Mouse (Mus musculus) lung, postnatal 4 days (tissue): ENCODE measurements around the gene Ppp1r7.
A peak's percentile ranks its signal among the peaks of the same experiment; 100 is the strongest.
"Not testable (repeated sequence)": the region's sequence is repeated elsewhere in the genome, so short reads cannot be mapped to it uniquely, and the experiment has no call there.

Experiments
- DNase-seq, 2 experiments: peaks; one replicate each; pipeline ENCODE4 v3.0.0; 2021

Gene Ppp1r7

DNA sequence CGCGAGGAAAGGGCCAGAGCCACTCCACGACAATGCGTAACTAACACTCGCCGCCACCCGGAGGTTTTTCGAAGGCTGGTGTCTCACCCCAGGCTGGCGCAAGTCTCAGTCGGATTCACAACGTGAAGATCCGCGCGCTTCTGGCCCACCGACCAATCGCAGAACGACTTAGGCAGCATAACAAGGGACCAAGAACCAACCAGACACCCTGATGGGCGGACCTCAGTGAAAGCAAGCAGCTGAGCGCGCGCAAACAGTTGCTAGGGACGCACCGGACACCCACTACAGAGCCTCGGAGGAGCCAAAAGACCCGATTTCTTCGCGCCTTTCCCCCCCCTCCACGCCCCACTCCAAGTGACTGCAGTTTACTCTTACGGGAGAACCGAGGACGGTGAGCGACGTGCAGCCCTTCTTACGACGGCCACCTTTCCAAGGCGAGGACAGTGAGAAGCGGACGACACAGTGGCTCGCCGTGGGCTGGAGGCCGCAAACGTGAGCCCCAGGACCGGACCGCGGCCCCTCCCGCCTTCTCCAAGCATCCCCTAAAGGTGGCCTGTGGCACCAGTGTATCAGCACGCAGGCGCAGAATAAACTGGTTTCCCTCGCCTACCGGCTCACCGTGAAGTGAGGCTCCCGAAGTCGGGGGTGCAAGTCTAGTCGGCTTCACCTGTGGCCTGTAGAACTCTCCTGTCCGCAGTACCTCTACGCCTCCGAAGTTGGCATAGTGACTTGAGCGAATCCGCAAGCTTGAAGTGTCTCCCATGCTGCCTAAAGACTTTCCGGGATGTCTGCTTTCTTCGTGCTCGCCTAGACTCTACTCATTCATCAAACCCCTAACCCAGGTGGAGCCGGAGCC, at the start of gene Ppp1r7, which contains the start of gene Pask:
Gene Ppp1r7, plus strand, starts transcription at position 207 of the 856 bp plus-strand sequence.
Gene Pask, minus strand, starts transcription at position 835 of the 856 bp plus-strand sequence.
- DNase-seq: peak; percentile 95 to 97

DNA sequence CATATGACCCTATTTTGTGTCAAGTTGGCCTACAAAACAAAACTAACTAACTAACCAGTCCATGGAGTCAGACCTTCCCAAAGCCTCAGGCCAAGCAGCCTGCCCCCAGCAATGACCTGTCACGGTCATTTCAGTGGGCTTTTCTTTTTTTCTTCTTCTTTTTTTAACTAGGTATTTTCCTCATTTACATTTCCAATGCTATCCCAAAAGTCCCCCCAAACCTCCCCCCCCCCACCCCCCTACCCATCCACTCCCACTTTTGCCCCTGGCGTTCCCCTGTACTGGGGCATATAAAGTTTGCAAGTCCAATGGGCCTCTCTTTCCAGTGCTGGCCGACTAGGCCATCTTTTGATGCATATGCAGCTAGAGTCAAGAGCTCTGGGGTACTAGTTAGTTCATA, 48.2 kb upstream of the Ppp1r7 start:
- DNase-seq: not testable (repeated sequence)

DNA sequence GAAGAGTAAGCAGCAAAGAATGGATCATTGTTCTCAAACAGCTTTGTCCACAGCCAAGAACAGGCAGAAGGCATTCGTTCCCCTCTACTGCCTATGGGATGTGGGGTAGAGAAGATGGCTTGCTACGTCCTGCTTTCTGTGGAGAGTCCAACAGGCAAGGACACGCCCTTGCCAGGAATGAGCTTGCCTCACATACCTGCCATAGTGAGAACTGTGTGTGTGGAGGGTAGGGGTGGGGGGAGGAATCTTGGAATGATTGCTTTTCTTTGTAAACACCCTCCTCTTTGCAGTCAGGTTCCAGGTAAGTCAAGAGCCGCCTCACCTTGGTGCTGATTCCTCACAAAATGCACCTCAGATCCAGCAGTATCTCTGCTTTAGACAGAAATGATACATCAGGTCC, 42.9 kb upstream of the Ppp1r7 start:
- DNase-seq: peak in 1 of 2 experiments; percentile 10

DNA sequence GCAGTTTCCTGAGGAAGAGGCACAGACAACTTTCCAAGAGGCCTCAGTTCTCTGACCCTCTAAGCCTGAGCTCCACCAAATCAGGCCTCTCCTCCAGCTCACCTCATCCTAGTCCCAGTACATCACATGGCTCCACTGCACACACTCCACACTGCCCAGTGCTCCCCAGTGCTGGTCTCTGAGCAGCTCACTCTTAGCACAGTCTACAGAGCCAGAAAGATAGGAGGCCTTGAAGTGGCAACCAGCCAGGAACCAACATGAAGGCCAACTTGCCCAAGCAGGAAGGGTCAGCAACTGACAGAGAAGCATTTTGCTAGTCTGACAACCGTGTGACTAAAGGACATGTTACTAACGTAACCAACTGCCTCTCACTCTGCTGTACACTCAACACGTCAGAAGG, 42.1 kb upstream of the Ppp1r7 start:
- peak in 1 of 2 experiments; percentile 9 for DNase-seq

DNA sequence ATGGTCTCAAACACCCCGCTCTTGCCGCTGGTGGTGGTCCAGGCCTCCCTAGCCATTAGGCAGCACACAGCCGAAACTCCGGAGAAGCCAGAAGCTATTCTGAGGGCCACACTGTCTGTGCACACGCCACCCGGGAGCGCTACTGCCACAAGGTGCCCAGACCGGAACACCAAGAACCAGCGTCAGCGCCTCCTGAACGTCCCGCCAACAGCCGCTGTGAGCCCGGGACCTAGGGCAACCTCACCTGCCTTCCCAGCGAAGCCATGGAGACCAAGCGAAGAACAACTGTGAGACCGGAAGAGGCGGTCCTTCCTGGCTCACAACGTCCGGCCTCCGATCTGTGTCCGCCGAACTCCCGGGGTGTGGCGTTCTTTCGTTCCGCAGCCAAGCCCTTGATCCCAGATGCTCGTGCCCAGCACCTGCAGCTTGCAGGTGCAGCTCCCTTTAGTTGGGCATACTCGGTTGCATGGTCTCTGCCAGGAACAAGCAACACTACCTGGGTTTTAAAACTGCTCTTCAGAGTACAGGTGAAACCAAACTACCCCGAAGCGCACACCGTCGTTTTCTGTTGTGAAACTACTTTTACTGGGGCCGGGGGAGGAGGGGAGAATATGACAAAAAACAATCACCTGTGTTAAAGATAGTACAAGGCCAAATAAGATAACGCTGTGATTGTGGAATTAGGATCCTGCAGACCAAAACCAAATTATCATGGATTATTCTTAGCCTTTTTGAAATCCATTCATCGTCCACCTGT, 36.9 kb upstream of the Ppp1r7 start, which contains the start of gene Mterf4:
Gene Mterf4, minus strand, starts transcription at position 335 of the 757 bp plus-strand sequence.
- DNase-seq: peak; percentile 87 to 88

DNA sequence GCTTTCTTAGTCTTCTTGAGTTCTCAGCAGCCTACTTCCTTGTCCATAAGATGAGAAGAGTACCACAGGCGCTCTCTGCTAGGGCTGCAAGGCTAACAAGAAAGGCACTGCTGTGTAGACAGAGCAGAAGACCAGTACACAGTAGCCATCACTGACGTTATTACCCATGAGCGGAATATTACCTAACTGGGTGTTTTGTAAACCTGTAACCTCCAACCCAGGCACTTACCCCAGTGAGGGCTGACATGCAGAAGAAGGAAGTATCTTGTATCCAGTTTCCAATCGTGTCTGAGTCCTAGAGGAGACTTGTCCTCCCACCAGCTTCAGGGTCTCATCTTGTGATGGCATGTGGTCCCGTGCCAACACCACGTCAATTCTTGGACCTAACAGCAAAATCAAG, 18.7 kb upstream of the Ppp1r7 start:
- DNase-seq: no peak

DNA sequence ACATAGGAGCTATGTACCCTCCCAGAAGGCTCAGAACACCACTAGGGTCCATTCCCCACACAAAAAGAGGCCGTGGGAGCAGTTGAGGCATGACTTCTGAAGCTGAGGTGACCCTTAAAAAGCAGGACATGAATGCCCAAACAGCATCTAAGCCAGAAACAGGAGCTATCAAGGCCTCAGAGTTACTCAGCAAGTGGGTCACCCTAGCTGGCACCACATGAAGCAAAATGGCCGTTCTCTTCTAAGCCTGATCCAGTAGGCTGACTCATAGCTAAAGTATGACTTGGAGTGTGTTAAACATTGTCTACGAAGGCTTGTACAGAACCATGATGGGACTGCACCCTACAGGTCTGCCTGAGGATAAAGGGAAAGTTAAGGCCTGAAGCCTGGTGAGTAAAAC, 16.2 kb upstream of the Ppp1r7 start:
- DNase-seq: no peak

DNA sequence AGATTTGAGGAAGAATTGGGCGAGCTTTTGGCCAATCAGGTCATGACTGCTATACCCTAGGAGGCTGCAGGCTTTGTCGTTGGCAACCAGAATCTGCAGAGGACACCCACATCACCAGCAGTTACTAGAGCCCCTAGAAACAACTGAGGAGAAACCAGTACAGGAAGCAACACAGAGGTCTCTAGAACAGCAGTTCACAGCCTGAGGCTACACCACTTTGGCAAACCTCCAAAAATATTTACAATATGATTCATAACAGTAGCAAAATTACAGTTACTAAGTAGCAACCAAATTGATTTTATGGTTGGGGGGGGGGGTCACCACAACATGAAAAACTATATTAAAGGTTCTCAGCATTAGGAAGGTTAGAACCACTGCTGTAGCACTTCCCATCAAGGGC, 8.0 kb upstream of the Ppp1r7 start:
- DNase-seq: no peak

DNA sequence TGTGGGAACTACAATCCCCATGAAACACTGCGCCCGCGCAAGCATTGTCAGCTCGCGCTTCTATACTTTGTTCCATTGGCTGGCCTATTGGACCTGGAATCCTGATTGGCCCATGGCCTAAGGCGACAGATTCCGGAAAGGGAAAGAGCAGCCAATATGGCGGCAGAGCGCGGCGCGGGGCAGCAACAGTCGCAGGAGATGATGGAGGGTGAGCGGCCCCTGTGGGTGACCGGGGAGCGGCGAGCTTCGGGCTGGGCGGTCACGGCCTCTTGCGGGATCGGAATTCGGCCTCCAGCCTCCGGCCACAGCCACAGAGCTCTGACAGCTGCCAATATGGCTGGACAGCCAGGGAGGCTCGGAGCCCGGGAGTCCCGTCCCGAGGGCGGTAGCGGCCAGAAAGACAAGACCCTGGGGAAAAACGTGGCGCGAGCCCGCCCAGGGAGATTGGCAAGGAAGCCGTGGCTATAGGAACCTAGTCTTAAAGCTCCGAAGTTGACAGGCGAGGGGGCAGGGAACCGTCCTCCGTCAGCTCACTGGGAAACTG, 922 bp downstream of the Ppp1r7 start:
- peak; percentile 94 to 96 for DNase-seq

DNA sequence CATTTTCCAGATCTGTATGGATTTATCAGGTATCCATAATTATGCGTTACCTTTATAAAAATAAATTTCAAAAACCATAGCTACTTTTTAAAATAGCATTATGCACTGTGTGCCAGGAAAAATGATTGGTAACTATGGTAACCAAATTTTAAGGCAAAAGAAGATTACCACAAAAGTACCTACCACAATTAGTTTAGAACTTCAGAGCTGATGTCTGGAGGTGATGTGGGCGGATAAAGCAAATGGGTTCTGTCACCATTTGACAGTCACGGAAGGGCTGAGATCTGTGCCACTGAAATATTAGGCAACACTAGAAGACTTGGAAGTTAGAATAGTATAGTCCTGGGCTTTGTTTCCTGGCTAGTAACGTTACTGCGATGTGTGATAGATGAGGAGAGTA, 4.5 kb downstream of the Ppp1r7 start:
- no peak for DNase-seq

DNA sequence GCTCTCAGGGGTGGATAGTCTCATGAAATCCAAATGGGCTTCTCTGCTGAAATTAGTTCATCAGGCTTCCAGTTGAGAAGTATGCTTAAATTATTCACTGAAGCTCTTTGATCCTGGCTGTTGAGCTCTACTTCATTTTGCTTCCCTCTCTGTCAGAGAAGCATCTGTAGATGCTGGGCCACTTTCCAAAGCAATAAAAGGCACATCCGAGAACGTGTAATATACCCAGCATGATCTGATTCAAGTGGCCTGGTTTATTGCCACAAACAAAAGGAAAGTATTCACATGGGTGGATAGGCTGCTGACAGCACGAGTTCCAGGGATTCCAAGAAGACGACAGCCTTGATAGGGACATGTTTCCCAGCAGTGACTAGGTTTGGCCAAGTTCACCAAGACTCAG, 7.0 kb downstream of the Ppp1r7 start:
- no peak for DNase-seq

DNA sequence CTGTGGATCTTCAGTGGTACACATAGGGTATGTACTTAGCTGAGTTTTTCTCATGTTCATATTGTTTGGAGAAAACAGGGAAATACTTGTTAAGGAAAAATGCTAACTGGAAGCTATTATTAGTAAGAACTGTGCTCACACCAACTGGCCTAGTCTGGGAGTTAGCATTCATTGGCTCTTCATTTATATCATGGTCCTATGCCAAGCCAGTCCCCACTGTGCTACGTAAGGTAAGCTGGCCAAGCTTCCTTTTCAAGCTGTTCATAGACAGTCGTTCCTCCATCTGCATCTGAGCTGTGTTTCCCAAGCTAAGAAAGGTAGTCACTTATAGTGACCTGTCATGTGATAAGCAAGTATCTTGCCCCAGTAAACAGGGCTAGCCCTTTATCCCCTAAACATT, 10.1 kb downstream of the Ppp1r7 start:
- DNase-seq: no peak

DNA sequence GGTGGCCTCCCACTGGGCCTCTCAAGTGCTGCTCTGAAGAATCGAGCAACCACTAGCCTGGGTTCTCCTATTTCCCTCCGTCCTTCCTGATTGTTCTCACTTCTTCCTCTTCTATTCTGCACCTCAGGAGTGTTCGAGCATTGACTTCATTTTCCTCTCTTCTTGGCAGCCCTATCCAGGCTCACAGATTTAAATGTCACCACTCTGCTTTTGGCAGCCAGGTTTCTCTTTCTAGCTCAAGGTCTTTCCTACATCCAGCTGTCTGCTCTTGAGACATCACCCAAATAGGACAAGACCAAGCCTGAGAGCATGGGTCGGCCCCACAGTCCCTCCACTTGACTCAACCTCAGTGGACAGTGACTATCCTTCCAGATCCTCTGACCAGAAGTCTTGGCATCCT, 20.0 kb downstream of the Ppp1r7 start:
- no peak for DNase-seq

DNA sequence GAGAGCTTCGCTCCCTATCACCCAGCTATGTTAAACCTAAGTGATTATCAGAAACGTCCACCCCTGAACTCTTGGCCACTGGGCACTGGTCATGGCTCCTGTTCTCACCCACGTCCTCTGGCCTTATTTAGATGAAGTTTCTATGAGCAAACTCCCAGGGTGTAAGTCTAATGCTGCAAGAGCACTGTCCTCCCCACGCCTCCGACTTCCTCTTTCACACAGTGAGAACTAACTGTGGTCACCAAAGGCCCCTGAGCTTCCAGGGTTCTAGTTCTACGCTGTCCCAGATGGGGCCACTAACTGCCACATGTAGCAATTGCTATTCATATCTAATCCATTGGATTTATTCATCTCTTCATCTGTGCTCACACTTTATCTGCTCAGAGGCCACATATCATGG, 23.0 kb downstream of the Ppp1r7 start:
- DNase-seq: peak in 1 of 2 experiments; percentile 11

DNA sequence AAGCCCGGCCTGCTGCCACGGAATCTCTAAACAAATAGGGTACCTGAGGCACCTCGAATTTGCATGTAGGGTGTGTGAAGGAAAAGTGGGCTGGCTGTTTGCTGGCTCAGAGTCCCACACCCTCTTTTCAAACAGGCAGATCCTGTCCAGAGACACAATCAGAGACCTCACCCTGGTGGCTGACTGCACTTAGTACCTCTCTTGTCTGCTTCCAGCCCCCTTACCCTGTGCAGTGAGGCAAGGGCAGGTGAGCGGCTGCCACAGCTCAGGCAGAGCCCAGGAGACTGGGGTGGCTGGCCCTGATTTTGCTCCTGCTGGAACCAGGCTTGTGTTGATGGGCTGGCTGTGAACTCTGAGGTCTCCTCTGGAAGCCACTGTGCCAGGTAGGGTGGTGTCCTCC, 31.0 kb downstream of the Ppp1r7 start, which contains the start of gene Ano7:
Gene Ano7, plus strand, starts transcription at position 266 of the 400 bp plus-strand sequence.
- no peak for DNase-seq

DNA sequence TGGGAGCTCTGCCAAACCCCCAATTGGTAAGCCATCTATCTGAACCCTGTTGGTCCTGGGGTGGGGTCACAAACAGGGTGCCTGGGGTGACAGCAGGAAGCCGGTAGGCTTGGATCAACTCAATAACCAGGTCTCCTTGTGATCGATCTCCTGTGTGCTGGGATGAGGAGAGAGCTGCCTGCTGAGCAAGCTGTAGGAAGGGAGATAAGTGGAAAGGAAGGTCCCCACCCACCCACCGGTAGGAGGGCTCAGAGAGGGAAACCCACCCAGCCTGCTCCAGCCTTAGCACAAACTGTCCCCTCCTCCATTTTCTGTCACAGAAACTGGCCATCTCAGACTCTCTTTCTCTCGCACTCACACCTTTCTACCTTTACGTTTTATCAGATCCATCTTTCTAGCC, 34.7 kb downstream of the Ppp1r7 start:
- DNase-seq: no peak

DNA sequence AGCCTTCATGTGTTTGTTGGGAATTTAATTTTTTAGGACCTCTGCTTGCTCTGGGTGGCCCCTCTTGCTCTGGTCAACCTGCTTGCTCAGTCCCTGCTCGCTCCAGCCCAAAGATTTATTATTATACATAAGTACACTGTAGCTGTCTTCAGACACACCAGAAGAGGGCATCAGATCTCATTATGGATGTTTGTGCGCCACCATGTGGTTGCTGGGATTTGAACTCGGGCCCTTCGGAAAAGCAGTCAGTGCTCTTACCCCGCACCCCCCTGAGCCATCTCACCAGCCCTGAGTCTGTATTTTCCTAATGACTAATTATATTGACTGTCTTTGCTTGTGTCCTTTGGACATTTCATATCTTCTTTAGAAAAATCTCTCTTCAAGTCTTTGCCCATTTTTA, 36.5 kb downstream of the Ppp1r7 start:
- no peak for DNase-seq

DNA sequence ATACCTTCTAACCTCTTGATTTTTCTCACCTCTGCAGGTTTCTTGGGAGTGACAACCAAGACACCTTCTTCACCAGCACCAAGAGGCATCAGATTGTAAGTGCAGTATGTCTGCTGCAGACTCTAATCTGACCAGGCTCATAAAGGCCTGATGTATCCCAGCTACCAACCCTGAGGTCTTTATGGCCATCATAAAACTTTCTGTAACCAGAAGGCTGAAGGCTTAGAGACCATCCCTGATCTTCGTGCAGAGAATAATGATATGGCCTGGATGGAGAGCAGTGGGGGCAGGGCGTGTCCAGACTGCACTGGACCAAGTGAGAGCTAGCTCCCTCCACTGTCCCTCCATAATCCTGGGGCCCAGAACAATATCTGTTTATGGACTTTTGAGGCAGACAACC, 44.5 kb downstream of the Ppp1r7 start:
- no peak for DNase-seq

DNA sequence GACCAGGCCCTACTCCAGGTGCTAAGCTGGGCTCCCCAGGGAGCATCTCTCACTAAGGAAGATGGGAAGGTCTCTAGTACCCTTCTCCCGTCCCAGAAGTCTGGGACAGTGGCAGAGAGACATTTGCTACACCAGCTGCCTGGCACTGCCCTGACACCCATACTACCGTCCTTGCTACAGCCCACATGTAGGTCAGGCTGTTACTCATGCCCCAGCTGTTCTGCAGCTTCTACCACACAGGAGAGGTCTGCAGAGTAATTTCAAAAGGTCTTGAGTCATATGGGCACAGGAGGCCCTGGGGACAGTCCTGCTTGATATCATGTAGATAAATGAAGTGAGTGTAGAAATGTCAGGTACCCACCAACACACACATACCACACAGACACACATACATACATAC, 46.3 kb downstream of the Ppp1r7 start:
- no peak for DNase-seq

DNA sequence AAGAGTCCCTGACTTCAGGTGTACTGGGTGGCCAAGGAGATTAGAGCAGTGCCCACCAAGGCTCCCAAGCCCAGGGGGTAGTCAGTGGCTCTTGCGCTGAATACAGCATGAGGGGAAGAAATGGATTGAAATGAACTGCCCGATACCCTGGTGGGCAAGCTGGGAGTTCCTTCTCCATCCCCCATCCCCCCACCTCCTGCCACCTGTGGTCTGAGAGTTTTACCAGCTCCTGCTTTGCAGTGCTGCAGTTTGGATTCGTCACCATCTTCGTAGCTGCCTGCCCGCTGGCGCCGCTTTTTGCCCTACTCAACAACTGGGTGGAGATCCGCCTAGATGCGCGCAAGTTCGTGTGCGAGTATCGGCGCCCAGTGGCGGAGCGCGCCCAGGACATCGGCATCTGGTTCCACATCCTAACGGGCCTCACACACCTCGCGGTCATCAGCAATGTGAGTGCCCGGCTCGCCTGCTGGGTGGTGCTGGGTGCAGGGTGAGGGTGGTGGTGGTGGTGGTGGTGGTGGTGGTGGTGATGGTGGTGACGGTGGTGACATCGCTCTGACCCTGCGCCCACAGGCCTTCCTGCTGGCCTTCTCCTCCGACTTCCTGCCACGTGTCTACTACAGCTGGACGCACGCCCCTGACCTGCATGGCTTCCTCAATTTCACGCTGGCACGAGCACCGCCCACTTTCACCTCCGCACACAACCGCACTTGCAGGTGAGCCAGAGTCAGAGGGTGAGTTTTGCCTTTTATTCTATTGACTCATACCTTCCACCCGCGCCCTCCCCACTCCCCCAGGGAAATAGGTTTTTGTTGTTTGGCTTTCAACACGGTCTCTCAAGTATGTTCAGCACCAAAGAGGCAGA, 58.8 kb downstream of the Ppp1r7 start:
- DNase-seq: peak; percentile 32 to 46

DNA sequence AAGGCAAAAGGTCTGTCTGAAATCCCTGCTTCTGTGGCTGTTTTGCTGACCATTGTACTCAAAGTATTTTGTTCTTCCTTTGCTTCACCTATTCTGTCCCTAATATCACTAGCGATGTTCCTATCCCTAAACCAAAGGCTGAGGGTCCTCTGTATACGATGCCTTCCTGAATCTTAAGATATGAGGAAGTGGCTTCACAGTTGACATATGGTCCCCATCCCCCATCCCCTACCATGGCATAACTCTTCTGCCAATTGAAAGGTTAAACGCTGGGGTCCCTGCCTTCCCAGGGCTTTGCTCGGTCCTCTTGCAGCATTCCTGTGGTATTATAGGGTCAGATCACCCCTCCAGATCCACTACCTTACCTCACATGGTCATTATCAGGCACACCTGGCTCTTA, 60.7 kb downstream of the Ppp1r7 start:
- no peak for DNase-seq
